Mouse (Mus musculus): ENCODE measurements around the gene Igsf8.

DNA sequence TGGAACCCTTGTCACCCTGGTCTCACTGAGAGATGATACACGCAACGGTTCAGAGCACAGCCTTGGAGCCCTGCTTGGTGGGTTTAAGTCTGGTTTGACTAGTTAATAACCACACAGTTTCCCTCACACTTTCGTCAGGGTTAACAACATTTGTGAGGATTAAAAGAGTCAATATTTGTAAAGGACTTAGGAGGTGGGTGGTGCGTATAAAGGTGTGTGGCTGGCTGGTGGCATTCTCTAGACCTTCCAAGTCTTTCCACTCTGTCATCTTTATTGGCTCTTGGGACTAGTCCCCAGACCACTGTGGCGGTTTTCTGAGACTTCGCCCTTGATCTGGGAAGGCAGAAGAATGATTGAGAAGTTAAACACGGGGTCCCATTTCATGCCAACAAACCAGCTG is 83.4 kb downstream of the Igsf8 start:
- TF ChIP-seq CTCF (IDR thresholded peaks at IDR 0.05; ENCODE audit: low read depth, low read length) (no peak), POLR2AphosphoS5 (IDR thresholded peaks at IDR 0.05; ENCODE audit: insufficient replicate concordance, low read depth, low read length) (no peak), GATA1 (IDR thresholded peaks at IDR 0.05; ENCODE audit: borderline replicate concordance, low read length) (no peak), TAL1 (conservative IDR thresholded peaks at IDR 0.05; ENCODE audit: low read depth, low read length) (no peak), GATA2 (IDR thresholded peaks at IDR 0.05; ENCODE audit: borderline replicate concordance, low read depth, low read length) (no peak)

All from G1E (cell line).